Mouse (Mus musculus): ENCODE data around the gene Tas2r131.
"Not testable (repeated sequence)": the region's sequence is repeated elsewhere in the genome, so short reads cannot be mapped to it uniquely, and the experiment has no call there.

Tas2r131 gene

GRCm38 (mm10) chr6:132957819-132958218 is at the start of gene Tas2r131:
Tas2r131 (minus strand) TSS chr6:132957919.
- DNase-seq, result no peak

GRCm38 (mm10) chr6:132980865-132981264 is 23.1 kb upstream of the Tas2r131 start, which contains the start of gene Tas2r109:
Tas2r109 (minus strand) TSS chr6:132980965.
- no peak for DNase-seq

- DNase-seq, result no peak
Observed at GRCm38 (mm10) chr6:132950802-132951201, 6.9 kb downstream of the Tas2r131 start, which contains the start of gene Tas2r129. Tas2r129 (plus strand) TSS chr6:132951102.

GRCm38 (mm10) chr6:132941376-132941775 is 16.3 kb downstream of the Tas2r131 start:
- DNase-seq, result not testable (repeated sequence)

- DNase-seq, result no peak
Observed at GRCm38 (mm10) chr6:132909351-132909750, 48.4 kb downstream of the Tas2r131 start, which contains the start of gene Tas2r125. Tas2r125 (plus strand) TSS chr6:132909651.

Measured in kidney, postnatal 14 days (tissue).